Mouse (Mus musculus) limb, embryonic 15.5 days (tissue): ENCODE results near the gene Cd83. TPM values are rescaled to one million over a fixed set of nuclear protein-coding genes. Genes with fewer than 3 reads are reported as not detected.

Experiments
- ATAC-seq: fragments of 200-750 bp; cut with Nextera tagmentation; 2 replicates; pipeline ENCODE4 v1.8.0; 2017; ENCODE audit warnings: low read depth, moderate TSS enrichment; ENCODE audit not compliant: insufficient number of reproducible peaks, low FRiP score, low TSS enrichment
- H3K27ac ChIP-seq: fragments of 300-500 bp; sonication (generic); 2 replicates; pipeline ENCODE4 v1.5.1; 2015; ENCODE audit warnings: moderate library complexity, mild to moderate bottlenecking, inconsistent platforms
- H3K27me3 ChIP-seq: fragments of 300-500 bp; sonication (generic); 2 replicates; pipeline ENCODE4 v1.6.1; 2015; ENCODE audit warnings: inconsistent platforms
- H3K36me3 ChIP-seq: fragments of 300-500 bp; sonication (generic); 2 replicates; pipeline ENCODE4 v1.6.1; 2015; ENCODE audit warnings: inconsistent platforms
- H3K4me1 ChIP-seq: fragments of 300-500 bp; sonication (generic); 2 replicates; pipeline ENCODE4 v1.6.1; 2015; ENCODE audit warnings: inconsistent platforms
- H3K4me2 ChIP-seq: fragments of 300-500 bp; sonication (generic); 2 replicates; pipeline ENCODE4 v1.6.1; 2015; ENCODE audit warnings: mild to moderate bottlenecking, inconsistent platforms
- H3K4me3 ChIP-seq: fragments of 300-500 bp; sonication (generic); 2 replicates; pipeline ENCODE4 v1.5.1; 2015; ENCODE audit warnings: mild to moderate bottlenecking, inconsistent platforms
- H3K9ac ChIP-seq: fragments of 300-500 bp; sonication (generic); 2 replicates; pipeline ENCODE4 v1.6.1; 2015; ENCODE audit warnings: inconsistent platforms
- H3K9me3 ChIP-seq: fragments of 300-500 bp; sonication (generic); 2 replicates; pipeline ENCODE4 v1.6.1; 2016; ENCODE audit warnings: inconsistent platforms
- WGBS: fragments of 180-500 bp; shearing (Covaris S2); methylation state at CpG from one replicate; pipeline ENCODE4 v1.1.7; 2015; 5-methylcytosine and 5-hydroxymethylcytosine counted together
- polyA plus RNA-seq: library from polyadenylated mRNA; unstranded; fragments of >200 nt; fragmentation: Nextera tagmentation; extraction: Ambion mirVana; gene quantifications from 2 replicates; pipeline ENCODE4 v1.2.1, GENCODE M21; 2015

Cd83 gene
- polyA plus RNA-seq, 1 experiment from 2014 or later = 17.4 TPM

GRCm38 (mm10) chr13:43761156-43761855, 23.3 kb upstream of the Cd83 start:
- H3K36me3 ChIP-seq = no peaks in the 10 kb centered on the region
- no peaks in the 10 kb centered on the region for H3K27me3 ChIP-seq
- no peak overlapping the region for H3K27ac ChIP-seq
- WGBS = 75% methylated on average over 12 of the region's 12 CpGs
- no peak overlapping the region for H3K9ac ChIP-seq
- no peak overlapping the region for H3K4me2 ChIP-seq
- no peak for ATAC-seq
- no peaks in the 10 kb centered on the region for H3K9me3 ChIP-seq
- no peak overlapping the region for H3K4me3 ChIP-seq
- peaks cover 11% of the 10 kb centered on the region for H3K4me1 ChIP-seq

GRCm38 (mm10) chr13:43762901-43763300, 21.7 kb upstream of the Cd83 start:
- no peaks in the 10 kb centered on the region for H3K36me3 ChIP-seq
- H3K4me3 ChIP-seq = no peak overlapping the region
- no peak for ATAC-seq
- WGBS = 81% methylated on average over 9 of the region's 9 CpGs
- H3K9ac ChIP-seq = no peak overlapping the region
- H3K27ac ChIP-seq = no peak overlapping the region
- H3K27me3 ChIP-seq = no peaks in the 10 kb centered on the region
- H3K4me2 ChIP-seq = no peak overlapping the region
- no peaks in the 10 kb centered on the region for H3K9me3 ChIP-seq
- peaks cover 19% of the 10 kb centered on the region for H3K4me1 ChIP-seq

- no peaks in the 10 kb centered on the region for H3K36me3 ChIP-seq
- H3K27me3 ChIP-seq = no peaks in the 10 kb centered on the region
- no peak overlapping the region for H3K4me2 ChIP-seq
- H3K4me1 ChIP-seq = peaks cover 19% of the 10 kb centered on the region
- H3K4me3 ChIP-seq = no peak overlapping the region
- H3K9ac ChIP-seq = no peak overlapping the region
- 86% methylated on average over 12 of the region's 12 CpGs for WGBS
- ATAC-seq = no peak
- H3K9me3 ChIP-seq = no peaks in the 10 kb centered on the region
- H3K27ac ChIP-seq = no peak overlapping the region; the same call in 1 of the 2 replicates
Observed at GRCm38 (mm10) chr13:43763301-43763994, 21.1 kb upstream of the Cd83 start.

GRCm38 (mm10) chr13:43763995-43764579, 20.5 kb upstream of the Cd83 start:
- H3K9ac ChIP-seq = no peak overlapping the region
- ATAC-seq = no peak
- no peak overlapping the region for H3K4me2 ChIP-seq
- H3K4me3 ChIP-seq = no peak overlapping the region
- peaks cover 19% of the 10 kb centered on the region for H3K4me1 ChIP-seq
- no peak overlapping the region; the same call in 1 of the 2 replicates for H3K27ac ChIP-seq
- WGBS = 30% methylated on average over 8 of the region's 8 CpGs
- H3K27me3 ChIP-seq = no peaks in the 10 kb centered on the region
- H3K36me3 ChIP-seq = no peaks in the 10 kb centered on the region
- H3K9me3 ChIP-seq = no peaks in the 10 kb centered on the region

- whole genome bisulfite sequencing = 85% methylated on average over 11 of the region's 11 CpGs
Observed at GRCm38 (mm10) chr13:43765293-43765814, 19.2 kb upstream of the Cd83 start.

GRCm38 (mm10) chr13:43766786-43767680, 17.5 kb upstream of the Cd83 start:
- no peak overlapping the region for H3K4me2 ChIP-seq
- no peaks in the 10 kb centered on the region for H3K27me3 ChIP-seq
- H3K4me1 ChIP-seq = peaks cover 19% of the 10 kb centered on the region
- H3K27ac ChIP-seq = 0 out of 2 replicates have a peak overlapping the region, but pooled peaks have one; percentile 17
- no peak overlapping the region for H3K4me3 ChIP-seq
- H3K9ac ChIP-seq = no peak overlapping the region
- WGBS = 61% methylated on average over 7 of the region's 7 CpGs
- H3K9me3 ChIP-seq = no peaks in the 10 kb centered on the region
- no peaks in the 10 kb centered on the region for H3K36me3 ChIP-seq
- peak; percentile 56; the same call in 1 of the 2 replicates for ATAC-seq

More at GRCm38 (mm10) chr13:43765293-43765814, 19.2 kb upstream of the Cd83 start:
- peaks cover 19% of the 10 kb centered on the region for H3K4me1 ChIP-seq
- H3K36me3 ChIP-seq = no peaks in the 10 kb centered on the region
- no peak overlapping the region for H3K4me3 ChIP-seq
- no peaks in the 10 kb centered on the region for H3K9me3 ChIP-seq
- no peak overlapping the region for H3K9ac ChIP-seq
- H3K27me3 ChIP-seq = no peaks in the 10 kb centered on the region
- no peak overlapping the region for H3K4me2 ChIP-seq
- ATAC-seq = no peak
- no peak overlapping the region for H3K27ac ChIP-seq

- WGBS = 89% methylated on average over 6 of the region's 6 CpGs
- H3K9ac ChIP-seq = no peak overlapping the region
- no peak overlapping the region for H3K27ac ChIP-seq
- peaks cover 7% of the 10 kb centered on the region; the same call in 1 of the 2 replicates for H3K4me1 ChIP-seq
- H3K4me2 ChIP-seq = no peak overlapping the region
- H3K27me3 ChIP-seq = no peaks in the 10 kb centered on the region
- H3K4me3 ChIP-seq = no peak overlapping the region
- H3K36me3 ChIP-seq = no peaks in the 10 kb centered on the region
- H3K9me3 ChIP-seq = no peaks in the 10 kb centered on the region
- no peak for ATAC-seq
Observed at GRCm38 (mm10) chr13:43773020-43773419, 11.6 kb upstream of the Cd83 start.

GRCm38 (mm10) chr13:43773965-43774566, 10.5 kb upstream of the Cd83 start:
- Histone ChIP-seq H3K4me2 (no peak overlapping the region), H3K27ac (no peak overlapping the region), H3K4me3 (no peak overlapping the region), H3K36me3 (no peaks in the 10 kb centered on the region), H3K4me1 (peaks cover 7% of the 10 kb centered on the region; the same call in 1 of the 2 replicates), H3K9me3 (no peaks in the 10 kb centered on the region), H3K9ac (no peak overlapping the region), H3K27me3 (no peaks in the 10 kb centered on the region)
- no peak for ATAC-seq
- WGBS = 59% methylated on average over 15 of the region's 15 CpGs

- WGBS = 79% methylated on average over 13 of the region's 13 CpGs
- no peak for ATAC-seq
Observed at GRCm38 (mm10) chr13:43774605-43775426, 9.8 kb upstream of the Cd83 start.

GRCm38 (mm10) chr13:43775427-43775733, 9.2 kb upstream of the Cd83 start:
- 82% methylated on average over 2 of the region's 2 CpGs for WGBS
- Histone ChIP-seq H3K27ac (no peak overlapping the region), H3K4me3 (no peak overlapping the region), H3K9ac (no peak overlapping the region), H3K36me3 (no peaks in the 10 kb centered on the region), H3K4me1 (peaks cover 7% of the 10 kb centered on the region; the same call in 1 of the 2 replicates), H3K9me3 (no peaks in the 10 kb centered on the region), H3K27me3 (no peaks in the 10 kb centered on the region), H3K4me2 (no peak overlapping the region)
- no peak for ATAC-seq

More at GRCm38 (mm10) chr13:43774605-43775426, 9.8 kb upstream of the Cd83 start:
- H3K27me3 ChIP-seq = no peaks in the 10 kb centered on the region
- no peaks in the 10 kb centered on the region for H3K36me3 ChIP-seq
- H3K27ac ChIP-seq = no peak overlapping the region
- H3K9me3 ChIP-seq = no peaks in the 10 kb centered on the region
- H3K4me3 ChIP-seq = no peak overlapping the region
- H3K4me2 ChIP-seq = no peak overlapping the region
- H3K9ac ChIP-seq = no peak overlapping the region
- H3K4me1 ChIP-seq = peaks cover 7% of the 10 kb centered on the region; the same call in 1 of the 2 replicates
